Mouse (Mus musculus): Measurements from ENCODE around the gene Fbxo40. TPM values are rescaled to one million over a fixed set of nuclear protein-coding genes. Genes with fewer than 3 reads are reported as not detected.

Fbxo40 gene
- total RNA-seq, 2 experiments from 2014 or later, result 0.13 to 0.38 TPM

- DNase-seq (ENCODE audit: low spot score in 2 of 2), result no peak
Measured at GRCm38 (mm10) chr16:36925351-36925750, 64.9 kb downstream of the Fbxo40 start.

GRCm38 (mm10) chr16:36924312-36924711 is 66.0 kb downstream of the Fbxo40 start:
- no peak for DNase-seq (ENCODE audit: low spot score in 2 of 2)

DNA sequence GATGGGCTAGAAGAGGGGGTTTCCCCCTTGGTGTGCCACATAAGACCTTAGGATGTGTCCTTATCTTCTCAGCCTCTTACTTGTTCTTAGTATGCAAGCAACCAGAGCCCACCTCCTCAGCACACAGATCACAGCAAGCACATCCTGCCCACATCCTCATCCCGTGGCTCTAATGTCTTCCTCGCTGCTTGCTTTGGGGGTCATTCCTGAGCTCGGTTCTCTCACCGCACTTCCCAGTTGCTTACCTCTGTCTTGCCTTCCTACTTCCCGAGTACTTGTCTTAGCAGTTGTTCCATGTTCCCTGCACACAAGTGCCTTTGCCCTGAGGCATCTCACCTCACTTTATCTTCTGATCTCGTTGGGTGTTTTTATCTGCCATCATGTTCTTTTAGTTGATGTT is 68.3 kb downstream of the Fbxo40 start:
- no peak for DNase-seq (ENCODE audit: low spot score in 2 of 2)

GRCm38 (mm10) chr16:36921067-36921613 is 69.1 kb downstream of the Fbxo40 start:
- DNase-seq (ENCODE audit: low spot score in 2 of 2), result no peak

DNA sequence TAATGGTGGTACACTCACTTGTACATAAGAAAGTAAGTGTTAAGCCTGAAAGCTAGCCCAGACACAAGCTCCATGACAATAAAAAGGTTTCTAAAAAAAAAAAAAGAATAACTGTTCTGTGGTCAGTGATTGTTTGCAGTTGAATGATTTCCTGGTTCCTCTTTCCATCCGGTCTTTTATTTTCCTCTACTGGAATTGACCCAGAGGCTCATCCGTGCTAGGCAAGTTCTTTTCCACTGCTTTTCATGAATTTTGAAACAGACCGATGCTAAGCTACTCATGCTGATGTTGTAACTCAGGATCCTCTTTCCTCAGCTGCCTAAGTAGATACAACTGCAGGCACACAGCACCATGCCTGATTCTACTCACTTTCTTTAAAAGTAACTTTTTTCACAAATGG is 69.9 kb downstream of the Fbxo40 start:
- no peak for DNase-seq (ENCODE audit: low spot score in 2 of 2)

- no peak for DNase-seq (ENCODE audit: low spot score in 2 of 2)
Measured at GRCm38 (mm10) chr16:36918505-36918904, 71.8 kb downstream of the Fbxo40 start.

- no peak for DNase-seq (ENCODE audit: low spot score in 2 of 2)
Measured at GRCm38 (mm10) chr16:36914195-36914594, 76.1 kb downstream of the Fbxo40 start.

Other genes starting within 250 kb of the Fbxo40 start
- 1 to 10 TPM; 4.0 to 6.2 TPM for gene Slc15a2, start 205.5 kb downstream of the Fbxo40 start, total RNA-seq (2021)
- 10 to 100 TPM; 16.2 to 20.3 TPM for gene Iqcb1, start 162.1 kb downstream of the Fbxo40 start, total RNA-seq (2021)
- 1 to 10 TPM; 2.0 to 2.8 TPM for gene Eaf2, start 115.5 kb downstream of the Fbxo40 start, total RNA-seq (2021)
- gene Golgb1, start 115.3 kb downstream of the Fbxo40 start, total RNA-seq (2021), result 10 to 100 TPM; 59.5 to 80.9 TPM
- gene Hcls1, start 55.5 kb downstream of the Fbxo40 start, total RNA-seq (2021), result 10 to 100 TPM; 11.0 to 15.0 TPM
- under 1 TPM; 0.20 to 0.45 TPM for gene Polq, start 21.3 kb upstream of the Fbxo40 start, total RNA-seq (2021)

Data from adrenal gland, adult 18-20 months (tissue).